In the genomic region with DNA sequence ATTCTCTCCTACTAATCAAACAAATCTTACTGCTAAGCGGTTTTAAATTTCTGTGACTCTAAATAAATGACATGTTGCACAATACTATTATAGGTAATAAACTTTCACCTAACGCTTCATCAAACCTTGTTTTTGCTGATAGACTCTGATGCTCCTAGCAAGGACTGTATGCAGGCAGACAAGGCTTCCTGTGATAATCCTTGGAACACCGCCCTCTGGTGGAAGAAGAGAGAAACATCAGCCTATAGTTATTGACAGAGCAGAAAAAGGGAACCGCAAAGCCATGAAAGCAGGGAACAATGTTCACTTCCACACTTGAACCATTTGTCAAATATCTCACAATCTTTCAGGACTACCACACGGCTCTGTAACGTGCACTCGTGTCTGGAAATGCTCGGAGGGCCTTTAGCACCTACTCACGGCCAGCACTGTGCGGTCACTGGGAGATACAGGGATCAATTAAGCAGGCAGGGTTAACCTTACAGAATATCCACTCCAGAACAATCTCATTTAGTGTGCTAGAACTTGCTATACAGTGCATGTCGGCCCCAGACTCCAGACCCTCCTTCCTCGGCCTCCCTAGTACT, we compare ENCODE assay signal across 9 mouse cellular contexts. TPM values are rescaled to one million over a fixed set of nuclear protein-coding genes. Genes with fewer than 3 reads are reported as not detected.
DNase-seq lines count a peak whose midpoint lies in the region; ATAC-seq and TF ChIP-seq lines count a peak whose summit lies in the region.
"Had no signal": no experiment of that assay in that cellular context is flagged by ENCODE, and none has a peak within 500 bp of the region (broad histone marks: within the 10 kb centered on the region; RNA-seq: fewer than 3 reads in every experiment).

No protein-coding gene starts in this region.

- H3K4me1 ChIP-seq in bone marrow, adult 2 months (ENCODE audit: control insufficient read depth, insufficient read depth, low read length), result no peaks in the 10 kb centered on the region
- no peaks in the 10 kb centered on the region for H3K4me1 ChIP-seq in embryonic facial prominence, embryonic 14.5 days (ENCODE audit: control insufficient read depth, insufficient read depth, low read length)
- no peaks in the 10 kb centered on the region for H3K4me1 ChIP-seq in hindbrain, embryonic 15.5 days (replicated peaks)
- H3K4me1 ChIP-seq in midbrain, embryonic 15.5 days, result no peaks in the 10 kb centered on the region

- TF ChIP-seq CTCF in bone marrow, adult 2 months (IDR thresholded peaks at IDR 0.05; ENCODE audit: control insufficient read depth, insufficient read depth, low read length), result peak; percentile 46; the same call in 1 of the 2 replicates

- no peak overlapping the region for H3K4me2 ChIP-seq in embryonic facial prominence, embryonic 14.5 days (ENCODE audit: low read depth, low read length)
- no peak overlapping the region for H3K4me2 ChIP-seq in hindbrain, embryonic 15.5 days
- H3K4me2 ChIP-seq in midbrain, embryonic 15.5 days, result no peak overlapping the region

- no peak for TF ChIP-seq POLR2A in bone marrow, adult 2 months (IDR thresholded peaks at IDR 0.05; ENCODE audit: borderline replicate concordance, control insufficient read depth, low read depth, low read length)

- intact Hi-C loops in left cerebral cortex, postnatal 14 days (cut with DNase I), result loop anchor here (5.0 to 10.0 kb wide), 3 partner anchors 80 to 525 kb away; partner anchors contain the start of gene Erich6b

- H3K27ac ChIP-seq in bone marrow, adult 2 months (ENCODE audit: control insufficient read depth, insufficient read depth, low read depth, low read length, poor library complexity), result no peak overlapping the region
- H3K27ac ChIP-seq in embryonic facial prominence, embryonic 14.5 days (replicated peaks; ENCODE audit: low read depth, low read length), result no peak overlapping the region
- H3K27ac ChIP-seq in hindbrain, embryonic 15.5 days (replicated peaks), result no peak overlapping the region
- no peak overlapping the region for H3K27ac ChIP-seq in midbrain, embryonic 15.5 days
- H3K27ac ChIP-seq: macrophage had no signal

- H3K36me3 ChIP-seq in embryonic facial prominence, embryonic 14.5 days (ENCODE audit: control insufficient read depth, insufficient read depth, low read length), result peaks cover 88% of the 10 kb centered on the region
- peaks cover 54% of the 10 kb centered on the region for H3K36me3 ChIP-seq in hindbrain, embryonic 15.5 days
- H3K36me3 ChIP-seq in midbrain, embryonic 15.5 days (replicated peaks), result peaks cover 8% of the 10 kb centered on the region

- DNase-seq in kidney, adult 18-20 months, result peak; percentile 27
- no peak for DNase-seq in kidney, adult 11 months
- DNase-seq in embryonic facial prominence, embryonic 14.5 days (ENCODE audit: low spot score), result peak; percentile 79
- DNase-seq in left cerebral cortex, postnatal 14 days (ENCODE audit: low spot score in 2 of 2), result peak; percentile 71 to 78
- DNase-seq in spleen, postnatal 36 days (ENCODE audit: low spot score in 2 of 2), result peak; percentile 23 to 56

- 47% methylated on average over 12 of the region's 12 CpGs for WGBS in bone marrow, adult 2 months
- 62% methylated on average over 12 of the region's 12 CpGs for WGBS in embryonic facial prominence, embryonic 14.5 days
- 60% methylated on average over 12 of the region's 12 CpGs for WGBS in hindbrain, embryonic 15.5 days
- whole genome bisulfite sequencing in midbrain, embryonic 15.5 days, result 59% methylated on average over 12 of the region's 12 CpGs

- H3K4me3 ChIP-seq in bone marrow, adult 2 months (replicated peaks; ENCODE audit: control insufficient read depth, low read depth, low read length), result no peak overlapping the region
- H3K4me3 ChIP-seq in embryonic facial prominence, embryonic 14.5 days (ENCODE audit: low read depth, low read length), result no peak overlapping the region
- H3K4me3 ChIP-seq in hindbrain, embryonic 15.5 days, result no peak overlapping the region
- H3K4me3 ChIP-seq in midbrain, embryonic 15.5 days, result no peak overlapping the region

- ATAC-seq in embryonic facial prominence, embryonic 14.5 days (ENCODE audit: low read depth), result no peak
- ATAC-seq in hindbrain, embryonic 15.5 days (ENCODE audit: low FRiP score, low read depth), result peak; percentile 69; the same call in 1 of the 2 replicates
- peak; percentile 72 for ATAC-seq in midbrain, embryonic 15.5 days (replicated peaks)

- no peaks in the 10 kb centered on the region for H3K27me3 ChIP-seq in embryonic facial prominence, embryonic 14.5 days (replicated peaks; ENCODE audit: control insufficient read depth, insufficient read depth, low read length)
- H3K27me3 ChIP-seq in hindbrain, embryonic 15.5 days, result no peaks in the 10 kb centered on the region
- H3K27me3 ChIP-seq in midbrain, embryonic 15.5 days (replicated peaks), result no peaks in the 10 kb centered on the region

- no peak overlapping the region for H3K9ac ChIP-seq in embryonic facial prominence, embryonic 14.5 days (ENCODE audit: low read depth, low read length)
- no peak overlapping the region for H3K9ac ChIP-seq in hindbrain, embryonic 15.5 days
- H3K9ac ChIP-seq in midbrain, embryonic 15.5 days, result no peak overlapping the region

- H3K9me3 ChIP-seq in embryonic facial prominence, embryonic 14.5 days (ENCODE audit: control insufficient read depth, low read length), result no peaks in the 10 kb centered on the region
- no peaks in the 10 kb centered on the region for H3K9me3 ChIP-seq in hindbrain, embryonic 15.5 days
- no peaks in the 10 kb centered on the region for H3K9me3 ChIP-seq in midbrain, embryonic 15.5 days

RNA-seq across cellular contexts. Expression of gene Cog3, which starts 32.2 kb away (rescaled TPM):
- polyA plus RNA-seq in bone marrow, adult 2 months (2011; ENCODE audit: insufficient read depth, insufficient read length, low replicate concordance, missing spikeins), result 9.5 and 12.2 TPM in 2 replicates
- polyA plus RNA-seq in embryonic facial prominence, embryonic 14.5 days (2014; fragmentation: Nextera tagmentation; extraction: Ambion mirVana), result 23.5 and 26.1 TPM in 2 replicates
- polyA plus RNA-seq in hindbrain, embryonic 15.5 days (2015; fragmentation: Nextera tagmentation; extraction: Ambion mirVana), result 17.7 and 18.2 TPM in 2 replicates
- total RNA-seq in left cerebral cortex, postnatal 14 days (2021), result 10 to 100 TPM; 22.8 to 23.2 TPM
- 19.1 and 19.8 TPM in 2 replicates for polyA plus RNA-seq in midbrain, embryonic 15.5 days (2015; fragmentation: Nextera tagmentation; extraction: Ambion mirVana)
